Mouse (Mus musculus) liver, embryonic 14.5 days (tissue): ENCODE results near the gene Larp7.

Experiments used
- CTCF ChIP-seq: IDR thresholded peaks from 2 replicates; pipeline ENCODE4 v1.5.1; 2016; ENCODE audit warnings: antibody characterized with exemption, low read depth, control low read depth
- EP300 ChIP-seq: IDR thresholded peaks from 2 replicates; pipeline ENCODE4 v1.6.1; 2016; ENCODE audit warnings: antibody characterized with exemption, low read depth

DNA sequence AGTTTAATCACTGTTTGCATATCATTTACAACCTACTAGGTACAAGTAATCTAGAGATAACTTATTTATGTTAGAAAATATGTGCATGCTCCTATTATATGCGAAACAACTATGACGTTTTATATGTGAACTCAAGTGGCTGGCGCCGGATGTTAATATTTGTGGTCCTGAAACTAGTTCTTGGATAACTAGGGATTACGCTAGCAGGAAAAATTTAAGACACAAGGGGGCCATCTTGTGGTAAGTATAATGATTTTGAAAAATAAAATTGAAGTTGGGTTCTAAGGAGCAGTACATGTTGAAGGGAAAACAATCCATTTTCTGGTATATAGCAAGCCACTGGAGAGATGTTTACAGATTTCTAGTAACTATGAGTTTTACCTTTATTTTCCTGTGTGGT is 1.6 kb upstream of the Larp7 start:
- no peak for TF ChIP-seq CTCF
- TF ChIP-seq EP300, result no peak
